Mouse (Mus musculus): Measurements from ENCODE around the gene Ttc27. TPM values are rescaled to one million over a fixed set of nuclear protein-coding genes. Genes with fewer than 3 reads are reported as not detected.
A peak's percentile ranks its signal among the peaks of the same experiment; 100 is the strongest.

Ttc27 gene
- total and polyA plus RNA-seq, 3 experiments, result 55.2 to 59.9 TPM; not detected in 1

DNA sequence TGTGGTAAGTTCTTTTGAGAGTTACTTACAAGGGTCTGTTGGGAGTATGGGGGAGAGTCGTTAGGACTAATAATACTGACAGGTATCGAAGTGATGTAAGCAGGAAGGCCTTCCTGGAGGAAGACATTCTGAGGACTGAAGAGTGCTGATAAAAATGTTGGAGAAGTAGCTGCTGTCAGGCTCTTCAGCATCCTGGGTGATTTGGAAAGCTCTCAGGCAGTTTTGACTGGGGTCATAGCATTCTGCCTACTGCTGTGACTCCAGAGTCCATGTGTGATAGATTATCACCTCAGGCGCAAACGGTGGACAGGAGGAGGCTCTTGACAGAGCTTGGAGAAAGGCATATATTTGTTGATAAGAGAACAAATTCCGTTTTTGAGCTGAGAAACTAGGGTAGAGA is 12.1 kb upstream of the Ttc27 start:
- Histone ChIP-seq H3K79me2 (ENCODE audit: control insufficient read depth, insufficient read depth, low read length, poor library complexity) (no peaks in the 10 kb centered on the region), H3K9me3 (replicated peaks; ENCODE audit: insufficient read depth, low read length) (no peaks in the 10 kb centered on the region), H3K27ac (ENCODE audit: control insufficient read depth, low read depth, low read length) (no peak overlapping the region), H3K4me1 (ENCODE audit: control insufficient read depth in 1 of 2, insufficient read depth in 2 of 2, low read length in 2 of 2) (peaks cover 7 to 11% of the 10 kb centered on the region in 2 experiments), H3K4me3 (ENCODE audit: control insufficient read depth in 1 of 2, insufficient read depth in 1 of 2, low read depth in 2 of 2, low read length in 2 of 2) (no peak overlapping the region), H3K9ac (ENCODE audit: control insufficient read depth, low read depth, low read length, poor library complexity, severe bottlenecking) (no peak overlapping the region), H3K36me3 (ENCODE audit: control insufficient read depth in 1 of 2, insufficient read depth in 2 of 2, low read length in 2 of 2) (peaks cover 6 to 17% of the 10 kb centered on the region in 2 experiments), H3K27me3 (ENCODE audit: control insufficient read depth in 1 of 2, insufficient read depth in 2 of 2, low read length in 2 of 2) (no peaks in the 10 kb centered on the region)
- 0 out of 2 replicates have a peak, but pooled peaks have one; percentile 21 for TF ChIP-seq GATA1 (IDR thresholded peaks at IDR 0.05; ENCODE audit: low read depth, low read length)
- TF ChIP-seq NELFE (IDR thresholded peaks at IDR 0.05; ENCODE audit: low read depth, low read length), result no peak
- DNase-seq (ENCODE audit: low read depth, low spot score), result peak; percentile 26

DNA sequence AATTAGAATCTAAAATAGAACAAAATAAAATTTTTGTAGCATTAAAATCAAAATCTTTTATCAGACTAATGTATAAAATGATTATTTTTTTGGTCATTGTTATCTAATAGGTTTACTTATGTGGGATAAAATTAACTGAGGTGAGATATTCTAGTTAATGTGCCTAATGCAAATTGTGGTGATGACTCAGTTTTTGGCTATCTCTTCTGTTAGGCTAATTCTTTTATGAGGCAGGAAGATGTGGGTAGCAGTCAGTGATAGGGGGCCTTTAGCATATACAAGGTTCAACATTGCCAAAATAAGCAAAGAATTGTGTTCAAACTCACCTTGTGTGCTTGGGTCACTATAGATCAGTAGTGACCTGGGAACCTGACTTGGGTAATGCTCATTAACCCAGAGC is 10.9 kb upstream of the Ttc27 start:
- TF ChIP-seq MYB (IDR thresholded peaks at IDR 0.05; ENCODE audit: low read depth, low read length), result 0 out of 2 replicates have a peak, but pooled peaks have one; percentile 32
- TF ChIP-seq CHD1 (IDR thresholded peaks at IDR 0.05; ENCODE audit: low read depth, low read length), result no peak
- TF ChIP-seq MYC (IDR thresholded peaks at IDR 0.05; ENCODE audit: low read depth, low read length), result no peak
- no peak for TF ChIP-seq TAL1 (IDR thresholded peaks at IDR 0.05; ENCODE audit: low read length)
- peak; percentile 75 for TF ChIP-seq GATA1 (IDR thresholded peaks at IDR 0.05; ENCODE audit: low read depth, low read length)
- no peak for TF ChIP-seq ZKSCAN1 (IDR thresholded peaks at IDR 0.05; ENCODE audit: low read depth, low read length)
- no peak; the same call in 1 of the 2 replicates for TF ChIP-seq MAFK (IDR thresholded peaks at IDR 0.05; ENCODE audit: borderline replicate concordance, low read depth, low read length)
- TF ChIP-seq ETS1 (IDR thresholded peaks at IDR 0.05; ENCODE audit: low read depth, low read length), result peak; percentile 52; the same call in 1 of the 2 replicates
- no peak for TF ChIP-seq USF2 (IDR thresholded peaks at IDR 0.05; ENCODE audit: borderline replicate concordance in 1 of 2, insufficient read depth in 1 of 2, low read depth in 1 of 2, low read length in 2 of 2)
- TF ChIP-seq RCOR1 (IDR thresholded peaks at IDR 0.05; ENCODE audit: low read depth, low read length), result peak; percentile 40; the same call in 1 of the 2 replicates
- no peak for TF ChIP-seq SMC3 (IDR thresholded peaks at IDR 0.05; ENCODE audit: low read depth, low read length)
- peak; percentile 74 to 77 for TF ChIP-seq EP300 (IDR thresholded peaks at IDR 0.05; ENCODE audit: low read depth in 1 of 2, low read length in 2 of 2)
- TF ChIP-seq ELF1 (IDR thresholded peaks at IDR 0.05; ENCODE audit: low read depth, low read length), result no peak
- Histone ChIP-seq H3K9ac (ENCODE audit: control insufficient read depth, low read depth, low read length, poor library complexity, severe bottlenecking) (no peak overlapping the region), H3K79me2 (ENCODE audit: control insufficient read depth, insufficient read depth, low read length, poor library complexity) (no peaks in the 10 kb centered on the region), H3K4me1 (ENCODE audit: control insufficient read depth in 1 of 2, insufficient read depth in 2 of 2, low read length in 2 of 2) (peaks cover 7 to 11% of the 10 kb centered on the region in 2 experiments), H3K36me3 (ENCODE audit: control insufficient read depth in 1 of 2, insufficient read depth in 2 of 2, low read length in 2 of 2) (peaks cover 4 to 17% of the 10 kb centered on the region in 2 experiments), H3K4me3 (ENCODE audit: control insufficient read depth in 1 of 2, insufficient read depth in 1 of 2, low read depth in 2 of 2, low read length in 2 of 2) (no peak overlapping the region), H3K27me3 (ENCODE audit: control insufficient read depth in 1 of 2, insufficient read depth in 2 of 2, low read length in 2 of 2) (no peaks in the 10 kb centered on the region), H3K27ac (ENCODE audit: control insufficient read depth, low read depth, low read length) (no peak overlapping the region), H3K9me3 (replicated peaks; ENCODE audit: insufficient read depth, low read length) (no peaks in the 10 kb centered on the region)
- peak; percentile 61 for DNase-seq (ENCODE audit: low read depth, low spot score)
